Mouse (Mus musculus) small intestine, adult 2 months (tissue): ENCODE data around the gene Prlh.

Experiments used
- CTCF ChIP-seq: fragments of 200-500 bp; IDR thresholded peaks from 2 replicates; pipeline ENCODE4 v1.5.1; 2012; ENCODE audit warnings: low read depth, mild to moderate bottlenecking, control low read depth, inconsistent platforms, low read length, moderate library complexity, mixed read lengths; ENCODE audit not compliant: insufficient replicate concordance, insufficient read length; ENCODE audit errors: extremely low read depth
- POLR2A ChIP-seq: fragments of 200-500 bp; IDR thresholded peaks from 2 replicates; pipeline ENCODE4 v1.6.1; 2012; ENCODE audit warnings: low read depth, mild to moderate bottlenecking, control low read depth, inconsistent platforms, low read length, moderate library complexity

DNA sequence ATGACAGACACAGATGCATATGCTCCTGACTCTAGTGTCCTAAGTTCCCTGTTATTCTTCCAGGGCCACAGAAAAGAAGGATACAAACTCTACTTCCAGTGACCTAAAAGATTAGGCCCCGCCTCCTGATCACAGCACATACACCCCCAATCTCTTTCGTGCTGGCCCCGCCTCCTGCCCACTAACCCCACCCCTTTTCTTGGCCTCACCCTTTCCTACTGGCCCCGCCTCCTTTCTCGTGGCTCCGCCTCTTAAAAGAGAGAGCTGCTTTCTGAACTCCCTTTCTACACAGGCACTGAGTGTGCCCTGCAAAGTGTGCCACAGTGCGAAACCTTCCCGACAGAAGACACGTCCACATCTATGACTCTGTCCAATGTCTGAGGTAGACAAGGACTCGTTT is 7.7 kb upstream of the Prlh start:
- no peak for TF ChIP-seq POLR2A
- no peak for TF ChIP-seq CTCF
